Mouse (Mus musculus) cerebellum, postnatal 10 days (tissue): Measurements from ENCODE around the gene Elmo3.
A peak's percentile ranks its signal among the peaks of the same experiment; 100 is the strongest.

Experiments used
- DNase-seq, 2 experiments: peaks; one replicate each; pipeline ENCODE4 v3.0.0; 2021; ENCODE audit warnings: mixed read lengths in 2 of 2

Gene Elmo3

DNA sequence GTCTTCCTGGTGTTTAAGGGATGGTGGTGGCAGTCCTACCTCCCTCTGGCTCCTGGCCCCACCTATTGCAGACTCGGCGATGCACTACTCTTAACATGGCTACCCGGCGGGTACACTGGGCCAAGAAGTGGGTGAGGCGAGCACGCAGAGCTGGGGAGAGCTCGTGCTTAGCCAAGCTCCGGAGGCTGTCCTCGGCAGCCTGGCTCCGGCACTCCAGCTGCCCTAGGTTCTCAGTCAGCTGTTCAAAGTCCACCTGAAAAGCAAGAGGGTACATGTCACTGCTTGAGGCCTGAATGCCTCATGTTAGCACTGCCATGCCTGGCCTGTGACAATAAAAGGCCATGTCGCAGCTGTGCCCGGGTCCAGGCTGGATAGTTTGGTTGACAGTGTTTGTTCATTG is 24.9 kb downstream of the Elmo3 start:
- no peak for DNase-seq

GRCm38 (mm10) chr8:105331469-105331868 is 26.1 kb downstream of the Elmo3 start:
- DNase-seq = no peak

- DNase-seq = no peak
Observed at GRCm38 (mm10) chr8:105331931-105332330, 26.5 kb downstream of the Elmo3 start.

- DNase-seq = no peak
Observed at GRCm38 (mm10) chr8:105332523-105332922, 27.1 kb downstream of the Elmo3 start.

DNA sequence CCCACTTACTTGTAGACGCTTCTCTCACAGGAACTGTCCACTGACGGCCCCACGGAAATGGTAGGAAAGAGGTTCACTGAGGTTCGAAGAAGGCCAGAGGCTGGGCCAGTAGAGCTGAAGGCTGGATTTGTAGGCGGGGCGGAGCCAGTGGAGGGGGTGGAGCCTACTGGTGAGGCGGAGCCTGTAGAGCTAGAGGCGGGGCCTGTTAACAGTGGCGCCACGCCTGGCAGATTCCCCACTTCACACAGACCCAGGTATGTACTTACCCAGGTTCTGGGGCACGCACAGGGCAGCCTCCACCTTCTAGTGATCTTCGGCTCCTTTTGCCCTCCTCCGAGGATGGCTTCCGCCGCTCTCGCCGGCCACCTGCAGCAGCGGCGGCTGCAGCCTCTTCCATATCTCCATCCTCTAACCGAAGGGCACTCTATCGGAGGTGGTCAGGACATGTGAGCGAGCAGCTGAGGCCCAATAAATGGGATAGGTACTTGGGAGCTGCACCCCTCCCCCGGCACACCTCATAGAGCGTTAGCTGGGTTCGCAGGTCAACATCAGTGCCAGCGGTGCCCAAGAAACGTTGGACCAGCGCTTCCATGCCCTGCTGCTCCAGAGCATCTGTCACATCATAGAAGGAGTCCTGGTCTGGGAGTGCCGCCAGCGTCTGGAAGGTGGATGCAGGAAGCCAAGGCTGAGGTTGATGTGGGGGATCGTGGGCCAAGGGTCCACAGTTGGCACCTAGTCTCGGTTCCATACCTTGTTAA is 31.2 kb downstream of the Elmo3 start:
- no peak for DNase-seq

- DNase-seq = no peak
Observed at GRCm38 (mm10) chr8:105338992-105339391, 33.6 kb downstream of the Elmo3 start.

GRCm38 (mm10) chr8:105339886-105340635 is 34.7 kb downstream of the Elmo3 start:
- DNase-seq = no peak

- peak in 1 of 2 experiments; percentile 47 for DNase-seq
Observed at GRCm38 (mm10) chr8:105341399-105341798, 36.0 kb downstream of the Elmo3 start.

- no peak for DNase-seq
Observed at GRCm38 (mm10) chr8:105342768-105343167, 37.4 kb downstream of the Elmo3 start.

- no peak for DNase-seq
Observed at GRCm38 (mm10) chr8:105343791-105344574, 38.6 kb downstream of the Elmo3 start.

DNA sequence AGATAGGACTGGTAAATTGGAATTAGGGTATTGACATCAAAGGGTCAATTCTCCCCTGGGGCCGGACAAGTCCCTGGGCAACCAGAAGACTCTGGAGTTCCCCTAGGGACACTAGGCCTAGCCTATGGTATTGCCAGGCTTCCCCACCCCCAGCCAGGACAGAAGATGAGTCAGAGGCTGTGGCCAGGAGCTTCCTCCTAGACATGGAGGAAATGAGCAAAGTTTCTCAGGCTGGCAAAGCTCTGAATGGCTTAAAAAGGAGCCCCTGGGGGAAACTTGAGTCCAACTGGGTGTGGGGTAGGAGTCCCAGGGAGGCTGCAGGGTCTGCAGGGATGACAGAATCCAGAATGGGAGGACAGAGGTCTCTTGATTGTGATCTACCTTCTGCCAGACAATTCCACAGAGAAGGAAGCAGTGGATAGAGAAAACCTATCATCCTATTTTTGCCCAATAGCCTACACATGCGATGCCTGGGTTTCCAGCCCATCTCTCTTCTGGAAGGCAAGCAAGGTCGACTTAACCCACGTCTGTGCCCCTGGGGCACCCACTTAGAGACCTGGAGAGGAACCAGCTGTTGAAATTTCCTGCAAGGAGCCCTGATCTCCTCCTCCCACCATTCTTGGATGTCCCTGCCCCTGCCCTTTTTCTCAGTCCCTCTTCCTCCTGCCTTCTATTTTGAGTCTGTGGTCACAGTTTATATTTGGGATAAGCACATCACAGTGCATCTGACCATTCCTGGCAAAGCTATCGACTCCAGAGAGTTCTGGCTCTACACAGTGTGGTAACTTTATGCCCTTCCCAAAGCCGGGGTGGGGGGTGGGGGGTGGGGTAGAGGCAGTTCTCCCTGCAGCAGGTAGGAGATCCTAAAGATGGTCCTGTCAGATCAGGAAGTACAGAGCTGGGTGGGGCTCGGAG is 39.9 kb downstream of the Elmo3 start:
- no peak for DNase-seq

- peak; percentile 46 to 55 for DNase-seq
Observed at GRCm38 (mm10) chr8:105346611-105347427, 41.4 kb downstream of the Elmo3 start.

DNA sequence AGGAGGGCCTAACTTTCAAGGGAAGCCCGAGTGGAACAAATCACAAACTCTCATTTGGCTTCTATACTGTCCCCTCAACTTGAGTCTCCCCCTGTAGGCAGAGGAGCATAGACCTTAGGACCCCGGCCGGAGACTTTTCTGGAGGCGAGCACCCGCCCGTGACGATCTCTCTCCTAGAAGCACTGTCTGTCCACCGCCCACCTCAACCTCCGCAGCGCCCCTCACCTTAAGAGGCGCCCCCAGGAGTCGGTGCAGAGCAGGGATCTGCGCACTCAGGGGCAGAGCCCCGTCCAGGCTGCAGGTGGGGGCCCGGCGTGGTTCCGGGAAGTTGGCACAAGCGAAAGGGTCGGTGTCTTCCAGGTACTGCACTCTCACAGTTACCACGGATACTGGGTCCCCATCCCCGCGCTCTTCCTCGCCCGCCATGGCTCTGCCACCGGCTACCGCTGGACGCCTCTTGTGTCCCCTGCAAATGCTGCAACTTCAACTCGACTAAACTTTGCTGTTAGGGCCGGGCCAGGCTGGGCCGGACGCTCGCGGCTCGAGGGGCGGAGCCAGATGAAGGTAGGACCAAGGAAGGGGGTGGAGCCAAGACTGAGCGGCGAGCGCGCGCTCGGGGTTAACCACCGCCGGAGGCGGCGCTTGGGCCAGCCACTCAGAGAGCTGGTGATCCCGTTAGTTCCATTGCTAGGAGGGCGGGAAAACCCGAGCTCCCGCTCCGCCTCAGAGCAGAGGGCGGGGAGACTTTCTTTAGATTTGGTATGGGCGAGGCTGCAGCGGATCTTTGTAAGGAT is 42.2 kb downstream of the Elmo3 start, which contains the start of gene Fhod1:
Gene Fhod1, minus strand, starts transcription at position 526 of the 794 bp plus-strand sequence.
- peak; percentile 95 to 97 for DNase-seq

DNA sequence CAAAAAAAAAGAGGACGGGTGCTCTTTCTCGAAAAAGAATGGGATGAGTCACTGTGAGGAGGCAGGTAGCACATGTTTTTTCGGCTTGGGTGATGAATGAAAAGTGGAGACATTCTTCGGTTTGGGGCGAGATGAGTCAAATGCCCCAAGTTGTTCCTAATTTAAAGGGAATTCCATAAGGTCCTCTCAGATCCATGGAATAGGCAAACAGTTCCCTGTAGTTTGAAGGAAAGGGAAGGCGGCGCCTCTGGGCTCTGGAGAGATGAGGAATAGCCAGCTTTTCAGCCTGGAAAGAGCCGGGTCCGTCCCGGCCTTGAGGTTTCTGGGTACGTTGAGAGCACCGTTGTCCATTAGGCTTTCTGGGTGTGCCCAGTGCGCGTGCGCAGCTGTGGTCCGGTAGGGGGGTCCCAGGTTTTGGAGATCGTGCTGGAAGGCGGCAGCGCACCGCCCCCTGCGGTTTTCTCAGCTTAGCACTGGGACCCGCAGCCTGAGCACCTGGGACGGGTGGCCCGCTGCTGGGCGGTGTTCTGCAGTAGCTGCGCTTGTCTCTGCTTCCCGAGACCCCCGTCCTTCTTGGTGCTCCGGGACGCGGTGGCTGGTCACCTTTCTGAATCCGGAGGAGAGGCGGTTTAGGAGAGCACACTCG is 43.2 kb downstream of the Elmo3 start, which contains the start of gene Slc9a5:
Gene Slc9a5, plus strand, starts transcription at position 394 of the 646 bp plus-strand sequence.
- peak; percentile 81 to 86 for DNase-seq

DNA sequence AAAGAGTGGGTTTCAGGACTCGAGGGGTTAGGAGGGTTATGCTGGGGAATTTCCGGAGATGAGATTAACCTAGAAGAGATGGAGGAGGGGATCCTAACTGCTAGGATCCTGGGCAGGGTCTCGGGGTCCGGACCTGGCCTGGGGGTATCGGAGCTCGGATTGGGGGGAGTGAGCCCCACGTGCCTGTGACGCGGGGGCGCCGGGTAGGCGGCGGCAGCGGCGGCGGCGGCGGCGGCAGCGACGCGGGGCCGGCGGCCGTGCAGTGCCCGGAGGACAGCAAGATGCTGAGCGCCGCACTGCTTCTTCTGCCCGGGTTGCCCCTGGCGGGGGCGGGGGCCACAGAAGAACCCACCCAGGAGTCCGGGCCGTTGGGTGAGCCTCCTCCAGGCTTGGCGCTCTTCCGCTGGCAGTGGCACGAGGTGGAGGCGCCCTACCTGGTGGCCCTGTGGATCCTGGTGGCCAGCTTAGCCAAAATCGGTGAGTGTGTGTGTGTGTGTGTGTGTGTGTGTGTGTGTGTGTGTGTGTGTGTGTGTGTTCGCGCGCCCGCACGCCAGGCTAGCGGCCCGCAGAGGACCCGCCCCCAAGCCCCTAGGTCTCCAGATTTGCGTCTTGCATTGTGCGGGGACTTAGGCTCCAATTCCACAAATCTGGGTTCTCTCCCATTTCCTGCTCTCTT is 43.8 kb downstream of the Elmo3 start:
- DNase-seq = peak; percentile 80 to 82

DNA sequence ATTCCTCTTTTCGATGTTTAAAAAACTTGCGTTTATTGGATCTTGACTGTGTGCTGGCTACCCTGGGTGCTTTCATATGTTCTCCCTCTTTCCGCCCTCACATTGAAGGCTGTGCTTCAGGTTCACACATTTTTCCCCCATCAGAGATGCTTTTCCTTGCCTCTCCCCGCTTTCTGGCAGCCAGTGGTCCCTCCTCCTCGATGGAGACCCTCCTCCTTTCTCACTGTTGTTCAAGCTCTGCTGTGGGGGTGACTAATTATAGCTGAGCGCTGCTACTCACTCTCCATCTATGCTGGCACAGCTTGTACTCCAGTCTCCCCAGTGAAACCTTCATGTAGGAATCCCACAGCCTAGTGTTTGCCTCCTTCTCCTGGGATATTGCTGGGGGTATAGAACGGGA is 44.8 kb downstream of the Elmo3 start:
- peak; percentile 41 to 49 for DNase-seq

GRCm38 (mm10) chr8:105353583-105354135 is 48.3 kb downstream of the Elmo3 start:
- DNase-seq = peak; percentile 81 to 83

- DNase-seq = no peak
Observed at GRCm38 (mm10) chr8:105354549-105354948, 49.1 kb downstream of the Elmo3 start.
